Mouse (Mus musculus): ENCODE results near the gene Gadd45gip1. TPM values are rescaled to one million over a fixed set of nuclear protein-coding genes. Genes with fewer than 3 reads are reported as not detected.
A peak's percentile ranks its signal among the peaks of the same experiment; 100 is the strongest.

Gadd45gip1 gene
- 10 to 100 TPM; 28.4 to 28.8 TPM for total RNA-seq (2021)
- long read RNA-seq, experiment 1, transcript Gadd45gip1-201 (2 exons, 2,494 nt) = major isoform, 42 of 126 reads
- long read RNA-seq, experiment 1, partial matches to known transcripts = 0 of 126 reads
- long read RNA-seq, experiment 1, other reads (novel, unspliced or antisense) = 84 of 126 reads
- long read RNA-seq, experiment 2, transcript Gadd45gip1-201 (2 exons, 2,494 nt) = major isoform, 60 of 163 reads
- long read RNA-seq, experiment 2, partial matches to known transcripts = 0 of 163 reads
- long read RNA-seq, experiment 2, other reads (novel, unspliced or antisense) = 103 of 163 reads

DNA sequence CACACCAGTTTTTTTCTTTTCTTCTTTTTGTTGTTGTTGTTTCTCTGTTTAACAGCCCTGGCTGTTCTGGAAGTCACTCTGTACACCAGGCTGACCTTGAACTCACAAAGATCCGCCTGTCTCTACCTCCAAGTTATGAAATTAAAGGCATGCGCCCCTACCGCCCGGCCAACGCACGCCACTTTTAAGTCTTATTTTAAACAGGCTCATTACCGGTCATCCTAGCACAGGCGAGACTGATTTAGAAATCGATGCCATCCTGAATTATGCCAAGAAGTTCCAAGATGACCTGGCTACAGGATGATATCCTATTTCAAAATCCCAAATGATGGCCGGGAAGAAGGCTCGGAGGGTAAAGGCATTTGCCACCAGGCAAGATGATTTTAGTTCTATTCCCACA lies at the start of gene Gadd45gip1:
Gene Gadd45gip1 (plus strand): TSS at position 33 of the 400 bp plus-strand sequence.
- no peak for DNase-seq
- intact Hi-C loops (cut with DNase I; ENCODE audit: low total_unique reads) = no loop called here

GRCm38 (mm10) chr8:84781686-84782505 lies 49.4 kb upstream of the Gadd45gip1 start:
- no peak for DNase-seq
- intact Hi-C loops (cut with DNase I; ENCODE audit: low total_unique reads) = no loop called here

DNA sequence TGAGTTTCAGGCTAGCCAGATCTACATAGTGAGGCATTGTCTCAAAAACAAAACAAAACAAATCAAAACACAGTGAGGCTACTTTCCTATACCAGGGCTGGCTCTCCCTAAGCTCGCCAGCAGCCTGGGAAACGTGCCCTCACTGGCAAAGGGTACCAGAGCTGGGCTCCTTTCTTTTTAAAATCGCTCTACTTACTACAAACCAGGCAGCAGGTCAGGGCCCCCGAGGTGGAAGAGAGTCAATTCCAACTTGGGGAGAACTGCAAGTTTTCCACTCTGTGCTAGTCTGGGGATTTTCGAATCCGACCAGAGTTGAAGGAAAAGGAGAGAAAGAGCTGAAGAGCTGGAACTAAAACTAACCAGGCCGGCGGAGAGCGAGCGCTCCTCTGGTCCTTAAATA lies 48.6 kb upstream of the Gadd45gip1 start:
- peak; percentile 57 for DNase-seq
- intact Hi-C loops (cut with DNase I; ENCODE audit: low total_unique reads) = no loop called here

DNA sequence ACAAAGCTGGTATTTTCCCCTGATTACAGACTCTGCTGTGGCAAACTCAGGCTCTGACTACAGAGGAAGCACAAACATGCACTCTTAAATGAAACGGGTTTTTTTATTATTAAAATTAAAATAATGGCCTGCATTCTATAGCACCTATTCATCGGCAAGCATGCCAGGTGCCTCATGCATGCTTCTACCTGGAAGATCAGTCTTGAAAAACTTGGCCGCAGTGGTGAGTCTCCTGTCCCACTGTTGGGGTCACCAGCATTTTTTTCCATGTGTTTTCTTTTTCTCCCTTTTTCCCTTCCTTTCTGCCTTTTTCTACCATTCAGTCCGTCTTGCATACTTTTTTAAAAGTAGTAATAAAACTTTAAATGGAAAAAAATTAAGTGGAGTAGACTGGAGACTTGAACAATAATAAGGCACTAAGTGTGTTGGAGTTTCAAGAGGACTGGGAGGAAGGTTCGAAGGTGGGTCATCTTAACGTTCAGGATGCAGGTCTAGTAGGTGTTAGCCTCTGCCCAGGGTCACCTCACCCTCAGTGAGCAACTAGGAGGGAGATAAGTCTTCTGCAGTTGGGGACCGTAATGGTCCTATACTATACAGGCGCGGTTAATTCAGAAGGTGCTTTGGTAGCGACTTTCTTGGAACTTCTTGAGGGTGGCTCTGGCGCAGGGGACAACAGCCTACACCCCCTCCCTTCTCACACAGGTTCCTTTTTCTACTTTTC lies 48.0 kb upstream of the Gadd45gip1 start:
- intact Hi-C loops (cut with DNase I; ENCODE audit: low total_unique reads) = no loop called here
- DNase-seq = no peak

GRCm38 (mm10) chr8:84783919-84784581 lies 47.3 kb upstream of the Gadd45gip1 start:
- intact Hi-C loops (cut with DNase I; ENCODE audit: low total_unique reads) = no loop called here
- peak; percentile 71 for DNase-seq

DNA sequence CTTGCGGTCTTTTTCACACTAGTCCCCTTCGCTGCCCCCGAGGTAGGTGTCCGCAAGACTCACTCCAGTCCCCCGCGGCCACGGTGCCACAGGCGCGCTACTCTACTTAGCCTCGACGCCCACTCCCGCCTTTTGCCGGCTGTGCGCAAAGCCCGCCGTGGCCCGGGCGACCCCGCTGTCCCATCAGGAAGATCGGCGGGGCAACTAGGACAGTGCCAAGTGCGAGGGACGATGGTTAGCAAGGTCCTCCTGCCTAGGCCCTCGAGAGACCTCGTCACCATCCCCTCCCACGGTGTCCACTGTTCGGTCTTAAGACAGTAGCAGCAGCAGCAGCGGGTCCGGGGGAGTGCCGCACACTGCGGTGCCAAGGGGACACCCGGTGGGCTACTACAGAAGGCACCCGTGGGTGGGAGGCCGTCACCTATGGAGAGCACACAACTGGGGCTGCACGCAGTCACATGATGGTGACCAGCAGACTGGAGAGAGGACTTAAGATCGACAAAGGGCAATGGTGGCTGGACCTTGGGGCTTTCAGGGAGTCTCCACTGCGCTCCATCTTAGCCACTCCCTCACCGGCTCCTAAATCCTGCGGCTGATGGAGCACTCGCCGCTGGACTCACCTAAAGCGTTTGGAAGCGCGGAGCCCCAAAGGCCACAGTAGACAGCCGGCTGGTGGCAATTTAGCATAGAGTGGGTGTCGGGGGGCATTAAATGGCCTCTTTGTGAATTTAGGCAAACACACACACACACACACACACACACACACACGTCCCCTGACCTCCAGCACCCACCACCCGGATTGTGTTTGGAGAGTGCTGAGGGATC lies 46.4 kb upstream of the Gadd45gip1 start:
- intact Hi-C loops (cut with DNase I; ENCODE audit: low total_unique reads) = no loop called here
- DNase-seq = no peak

GRCm38 (mm10) chr8:84785506-84785755 lies 45.9 kb upstream of the Gadd45gip1 start:
- intact Hi-C loops (cut with DNase I; ENCODE audit: low total_unique reads) = no loop called here
- DNase-seq = no peak

GRCm38 (mm10) chr8:84785756-84786677 lies 45.3 kb upstream of the Gadd45gip1 start:
- intact Hi-C loops (cut with DNase I; ENCODE audit: low total_unique reads) = no loop called here

GRCm38 (mm10) chr8:84786801-84787467 lies 44.4 kb upstream of the Gadd45gip1 start:
- intact Hi-C loops (cut with DNase I; ENCODE audit: low total_unique reads) = no loop called here

More at GRCm38 (mm10) chr8:84785756-84786677, 45.3 kb upstream of the Gadd45gip1 start:
- peak; percentile 85 for DNase-seq

DNA sequence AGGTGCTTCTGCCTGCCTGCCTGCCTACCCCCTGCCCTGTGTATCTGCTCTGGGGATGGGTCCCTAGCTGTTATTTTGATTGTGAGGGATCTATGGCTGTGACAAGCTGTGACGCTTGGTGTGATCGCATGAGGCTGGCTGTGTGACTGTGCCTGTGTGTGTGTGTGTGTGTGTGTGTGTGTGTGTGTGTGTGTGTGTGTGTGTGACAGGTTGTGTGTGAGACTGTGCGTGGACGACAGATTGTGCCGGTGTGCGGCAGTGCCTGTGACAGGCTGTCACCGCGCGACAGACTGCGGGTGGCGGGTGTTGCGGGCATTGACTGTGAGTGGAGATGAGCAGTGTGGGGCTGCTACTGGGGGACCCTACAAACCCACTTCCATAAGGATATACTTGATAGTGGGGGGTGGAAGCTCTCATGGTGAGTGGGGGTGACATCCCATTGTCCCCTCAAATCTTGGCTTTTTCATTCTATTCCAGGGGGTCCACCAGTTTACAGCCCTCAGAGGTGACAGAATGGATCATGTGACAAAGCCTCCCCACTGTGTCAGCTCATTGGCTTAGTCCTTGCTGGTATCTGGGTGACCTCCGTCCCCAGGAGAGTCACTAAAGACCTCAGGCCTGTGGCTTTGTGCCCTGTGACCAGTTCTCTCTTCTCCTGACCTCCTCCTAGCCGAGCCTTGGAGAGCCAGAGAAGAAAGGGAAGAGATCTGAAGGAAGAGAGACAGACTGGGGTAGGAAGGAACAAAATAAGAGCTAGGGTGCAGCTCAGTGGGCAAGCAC lies 43.6 kb upstream of the Gadd45gip1 start:
- DNase-seq = no peak
- intact Hi-C loops (cut with DNase I; ENCODE audit: low total_unique reads) = no loop called here

More at GRCm38 (mm10) chr8:84786801-84787467, 44.4 kb upstream of the Gadd45gip1 start:
- DNase-seq = no peak

- peak; percentile 92 for DNase-seq
- intact Hi-C loops (cut with DNase I; ENCODE audit: low total_unique reads) = no loop called here
Observed at GRCm38 (mm10) chr8:84788896-84789295, 42.4 kb upstream of the Gadd45gip1 start.

DNA sequence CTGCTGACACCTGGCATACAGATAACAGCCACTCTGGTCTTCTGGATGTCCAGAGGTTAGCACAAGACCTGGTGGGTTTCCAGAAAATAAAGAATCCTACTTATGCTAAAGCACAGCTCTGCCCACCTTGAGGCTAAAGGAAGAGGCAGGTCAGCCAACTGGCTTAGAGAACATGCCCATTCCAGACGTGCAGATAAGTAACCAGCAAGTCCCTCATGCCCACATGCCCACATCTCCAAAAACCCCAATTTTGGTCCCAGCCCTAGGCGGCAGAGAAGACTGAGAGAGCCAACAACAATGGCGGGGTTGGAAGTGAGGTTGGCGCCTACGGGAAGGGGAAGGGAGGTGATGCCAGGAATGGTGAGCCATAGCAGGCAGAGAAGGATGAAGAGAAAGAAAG lies 42.0 kb upstream of the Gadd45gip1 start:
- intact Hi-C loops (cut with DNase I; ENCODE audit: low total_unique reads) = no loop called here
- DNase-seq = no peak

DNA sequence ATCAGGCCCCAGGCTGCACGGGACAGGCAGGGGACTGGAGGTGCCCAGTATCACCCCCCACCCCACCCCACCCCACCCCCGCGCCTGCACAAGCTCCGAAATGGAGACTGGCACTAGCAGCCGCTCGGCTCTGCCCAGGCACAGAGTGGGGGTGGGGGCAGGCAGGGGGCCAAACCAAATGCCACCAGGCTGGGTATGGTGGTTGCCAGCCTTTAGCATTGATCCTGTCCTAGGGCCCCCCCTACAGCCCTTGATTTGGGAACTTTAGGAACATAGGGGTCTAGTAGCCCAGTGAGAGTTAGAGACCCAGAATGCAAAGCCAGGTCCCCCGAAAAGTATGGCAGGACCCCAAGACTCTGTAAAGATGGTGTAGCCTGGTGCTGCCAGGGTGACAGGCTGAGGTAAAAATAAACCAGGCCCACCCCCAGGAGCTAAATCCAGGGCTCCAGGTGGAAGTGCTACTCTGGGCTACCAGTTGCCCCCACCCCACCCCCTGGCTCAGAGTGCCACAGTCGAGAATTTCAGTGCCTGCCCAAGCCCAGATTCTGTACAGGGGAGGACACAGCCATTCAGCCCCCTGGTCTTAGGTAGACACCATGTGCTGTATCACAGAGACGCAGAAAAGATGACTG lies 41.4 kb upstream of the Gadd45gip1 start:
- DNase-seq = peak; percentile 82
- intact Hi-C loops (cut with DNase I; ENCODE audit: low total_unique reads) = no loop called here

- no peak for DNase-seq
- intact Hi-C loops (cut with DNase I; ENCODE audit: low total_unique reads) = no loop called here
Observed at GRCm38 (mm10) chr8:84790537-84790936, 40.8 kb upstream of the Gadd45gip1 start.

DNA sequence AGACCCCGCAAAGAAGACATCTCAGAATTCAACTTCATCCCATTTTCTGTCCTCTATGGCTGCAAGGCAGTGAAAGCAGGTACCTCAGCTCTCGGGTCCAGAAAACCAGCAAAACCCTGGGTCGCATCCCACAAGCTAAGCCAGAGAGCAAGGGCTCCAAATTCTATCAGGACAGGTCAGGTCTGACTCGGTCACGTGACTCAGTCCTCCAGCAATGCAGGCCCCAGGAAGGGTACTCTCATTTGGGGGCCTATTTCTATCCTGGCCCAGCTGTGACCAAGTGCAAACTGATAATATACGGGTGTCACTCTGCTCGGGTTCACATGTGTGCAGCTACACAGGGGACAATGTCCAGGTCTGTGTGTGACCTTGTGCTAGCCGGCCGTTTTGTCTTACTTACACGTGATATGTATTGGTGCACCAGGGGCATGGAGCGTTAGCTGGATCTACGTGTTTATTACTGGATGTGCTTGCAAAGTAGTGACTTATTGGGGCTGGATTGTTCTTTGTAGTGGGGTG lies 38.8 kb upstream of the Gadd45gip1 start:
- DNase-seq = no peak
- intact Hi-C loops (cut with DNase I; ENCODE audit: low total_unique reads) = no loop called here

DNA sequence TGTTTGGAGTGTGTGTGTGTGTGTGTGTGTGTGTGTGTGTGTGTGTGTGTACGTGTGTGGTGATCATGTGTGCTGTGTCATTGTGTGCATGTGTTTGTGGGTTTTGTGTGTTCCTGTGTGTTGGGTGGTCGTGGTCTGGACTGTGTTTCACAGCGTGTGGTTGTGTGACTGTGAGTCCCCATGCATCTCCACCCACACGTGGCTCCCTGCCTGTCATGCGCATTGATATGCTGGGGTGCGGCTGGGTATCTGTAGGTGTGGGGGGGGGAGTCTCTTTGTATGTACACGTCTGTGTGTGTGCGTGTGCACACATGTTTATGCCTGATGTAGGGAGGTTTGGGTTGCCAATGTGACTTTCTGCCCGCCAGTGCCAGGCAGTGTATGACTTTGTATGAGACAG lies 38.2 kb upstream of the Gadd45gip1 start:
- DNase-seq = no peak
- intact Hi-C loops (cut with DNase I; ENCODE audit: low total_unique reads) = no loop called here

Data from gastrocnemius, postnatal 14 days (tissue).